24 mouse cellular contexts compared by ENCODE assay signal in the genomic region with DNA sequence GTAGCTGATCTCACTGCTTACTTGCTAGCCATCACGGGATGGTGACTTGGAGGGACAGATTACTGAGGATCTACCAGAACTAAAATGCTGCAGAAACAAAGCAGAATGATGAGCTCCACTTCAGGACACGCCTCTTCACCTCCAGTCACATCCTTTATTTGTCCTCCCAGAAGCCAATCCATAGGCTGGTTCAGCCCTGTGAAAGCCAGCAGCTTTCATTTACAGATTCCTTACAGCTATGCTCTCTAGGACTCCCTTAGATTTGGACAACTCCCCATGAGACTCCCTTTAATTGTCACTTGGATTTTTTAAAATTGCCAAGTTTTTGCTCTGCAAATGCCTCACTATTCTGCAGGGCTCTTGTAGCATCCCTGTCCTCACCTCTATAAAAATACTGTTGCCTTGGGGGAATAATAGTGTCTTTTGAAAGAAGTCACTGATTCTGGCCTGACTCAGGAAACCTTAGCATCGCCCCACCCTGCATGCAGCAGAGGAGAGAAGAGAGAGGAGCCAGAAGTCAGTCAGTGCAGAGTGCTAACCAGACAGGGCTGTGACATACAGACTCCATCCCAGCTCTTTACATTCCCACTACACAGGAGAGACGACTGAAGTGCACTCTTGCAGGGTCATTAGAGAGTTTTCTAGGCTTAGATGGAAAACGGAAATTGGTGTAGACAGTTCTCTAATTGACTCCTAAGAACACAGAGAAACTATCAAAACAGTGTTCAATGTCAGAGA. TPM values are rescaled to one million over a fixed set of nuclear protein-coding genes. Genes with fewer than 3 reads are reported as not detected.
DNase-seq lines count a peak whose midpoint lies in the region; ATAC-seq and TF ChIP-seq lines count a peak whose summit lies in the region.
"Had no signal": no experiment of that assay in that cellular context is flagged by ENCODE, and none has a peak within 500 bp of the region (broad histone marks: within the 10 kb centered on the region; RNA-seq: fewer than 3 reads in every experiment).

No protein-coding gene starts in this region.

- 69% methylated on average over 5 of the region's 5 CpGs for WGBS in hindbrain, embryonic 12.5 days
- 86% methylated on average over 5 of the region's 5 CpGs for WGBS in hindbrain, embryonic 10.5 days
- WGBS in stomach, embryonic 15.5 days: 52% methylated on average over 5 of the region's 5 CpGs
- WGBS in stomach, postnatal 0 days: 51% methylated on average over 5 of the region's 5 CpGs
- 70% methylated on average over 5 of the region's 5 CpGs for WGBS in midbrain, embryonic 14.5 days

- no peaks in the 10 kb centered on the region for H3K36me3 ChIP-seq in hindbrain, embryonic 12.5 days
- H3K36me3 ChIP-seq in hindbrain, embryonic 10.5 days: peaks cover 11% of the 10 kb centered on the region
- H3K36me3 ChIP-seq in stomach, embryonic 15.5 days: no peaks in the 10 kb centered on the region
- H3K36me3 ChIP-seq in stomach, postnatal 0 days (ENCODE audit: control insufficient read depth, insufficient read depth, low read length): no peaks in the 10 kb centered on the region
- no peaks in the 10 kb centered on the region for H3K36me3 ChIP-seq in midbrain, embryonic 14.5 days (ENCODE audit: control insufficient read depth, insufficient read depth, low read length)

- no peaks in the 10 kb centered on the region for H3K27me3 ChIP-seq in hindbrain, embryonic 12.5 days
- no peaks in the 10 kb centered on the region for H3K27me3 ChIP-seq in hindbrain, embryonic 10.5 days (ENCODE audit: insufficient read depth, poor library complexity, severe bottlenecking)
- H3K27me3 ChIP-seq in stomach, embryonic 15.5 days (replicated peaks): no peaks in the 10 kb centered on the region
- H3K27me3 ChIP-seq in stomach, postnatal 0 days (ENCODE audit: control insufficient read depth, insufficient read depth, low read length): no peaks in the 10 kb centered on the region
- no peaks in the 10 kb centered on the region for H3K27me3 ChIP-seq in midbrain, embryonic 14.5 days (ENCODE audit: control insufficient read depth, insufficient read depth, low read length)
- H3K27me3 ChIP-seq: limb, embryonic 15.5 days; megakaryocyte, embryonic 14.5 days had no signal

- peak overlapping the region; percentile 40; the same call in 1 of the 2 replicates for H3K27ac ChIP-seq in hindbrain, embryonic 12.5 days
- H3K27ac ChIP-seq in hindbrain, embryonic 10.5 days: no peak overlapping the region
- H3K27ac ChIP-seq in stomach, embryonic 15.5 days: 0 out of 2 replicates have a peak overlapping the region, but pooled peaks have one; percentile 1
- no peak overlapping the region for H3K27ac ChIP-seq in stomach, postnatal 0 days (replicated peaks)
- H3K27ac ChIP-seq in midbrain, embryonic 14.5 days (replicated peaks; ENCODE audit: low read depth, low read length): peak overlapping the region; percentile 86
- H3K27ac ChIP-seq: gastrocnemius, adult 2 months; limb, embryonic 15.5 days had no signal

- no peak overlapping the region for H3K4me2 ChIP-seq in hindbrain, embryonic 12.5 days (replicated peaks)
- H3K4me2 ChIP-seq in stomach, embryonic 15.5 days: no peak overlapping the region
- no peak overlapping the region for H3K4me2 ChIP-seq in stomach, postnatal 0 days (replicated peaks; ENCODE audit: low read depth)
- H3K4me2 ChIP-seq in midbrain, embryonic 14.5 days (ENCODE audit: low read length): peak overlapping the region; percentile 25
- H3K4me2 ChIP-seq: limb, embryonic 15.5 days had no signal

- H3K4me3 ChIP-seq in hindbrain, embryonic 12.5 days: no peak overlapping the region
- no peak overlapping the region for H3K4me3 ChIP-seq in hindbrain, embryonic 10.5 days
- H3K4me3 ChIP-seq in stomach, embryonic 15.5 days (replicated peaks): no peak overlapping the region
- H3K4me3 ChIP-seq in stomach, postnatal 0 days (ENCODE audit: low read depth, low read length): no peak overlapping the region
- no peak overlapping the region for H3K4me3 ChIP-seq in midbrain, embryonic 14.5 days (replicated peaks; ENCODE audit: low read depth, low read length)
- H3K4me3 ChIP-seq: gastrocnemius, adult 2 months; limb, embryonic 15.5 days; megakaryocyte, embryonic 14.5 days had no signal

- no peak for DNase-seq in hindbrain, embryonic 10.5 days (ENCODE audit: low spot score)
- DNase-seq in stomach, postnatal 0 days (ENCODE audit: low spot score): no peak
- no peak for DNase-seq in midbrain, embryonic 14.5 days
- no peak for DNase-seq in adrenal gland, postnatal 4 days (ENCODE audit: low spot score in 2 of 2)
- DNase-seq in adrenal gland, postnatal 14 days: no peak
- DNase-seq: adrenal gland, adult 8-10 months; cerebellum, adult 8-10 months; gastrocnemius, adult 2 months; heart, adult 11 months; kidney, adult 9 months; kidney, postnatal 36 days; liver, postnatal 0 days; lung, postnatal 14 days; right cerebral cortex, postnatal 4 days; thymus, postnatal 36 days had no signal

- H3K9me3 ChIP-seq in hindbrain, embryonic 12.5 days (replicated peaks): no peaks in the 10 kb centered on the region
- H3K9me3 ChIP-seq in hindbrain, embryonic 10.5 days: no peaks in the 10 kb centered on the region
- H3K9me3 ChIP-seq in stomach, embryonic 15.5 days: no peaks in the 10 kb centered on the region
- no peaks in the 10 kb centered on the region for H3K9me3 ChIP-seq in stomach, postnatal 0 days (ENCODE audit: control insufficient read depth, low read length)
- H3K9me3 ChIP-seq in midbrain, embryonic 14.5 days (ENCODE audit: control insufficient read depth, low read length): no peaks in the 10 kb centered on the region
- H3K9me3 ChIP-seq: limb, embryonic 15.5 days; megakaryocyte, embryonic 14.5 days had no signal

- TF ChIP-seq EP300 in stomach, postnatal 0 days (optimal IDR thresholded peaks at IDR 0.05): no peak

- H3K9ac ChIP-seq in hindbrain, embryonic 12.5 days: no peak overlapping the region
- no peak overlapping the region for H3K9ac ChIP-seq in stomach, embryonic 15.5 days
- no peak overlapping the region for H3K9ac ChIP-seq in stomach, postnatal 0 days (ENCODE audit: low read length)
- no peak overlapping the region; the same call in 1 of the 2 replicates for H3K9ac ChIP-seq in midbrain, embryonic 14.5 days (replicated peaks; ENCODE audit: low read length)
- H3K9ac ChIP-seq: limb, embryonic 15.5 days; liver, postnatal 0 days had no signal

- ATAC-seq in hindbrain, embryonic 12.5 days (ENCODE audit: low FRiP score): no peak
- no peak for ATAC-seq in stomach, embryonic 15.5 days (ENCODE audit: insufficient read depth, low FRiP score, low read depth)
- ATAC-seq in stomach, postnatal 0 days (ENCODE audit: low FRiP score, low TSS enrichment): no peak
- ATAC-seq in midbrain, embryonic 14.5 days (ENCODE audit: low FRiP score, low TSS enrichment): peak; percentile 57; the same call in 1 of the 2 replicates
- ATAC-seq: liver, postnatal 0 days had no signal

- no peak for TF ChIP-seq CTCF in stomach, postnatal 0 days (IDR thresholded peaks at IDR 0.05; ENCODE audit: low read depth)

- peaks cover 10% of the 10 kb centered on the region; the same call in 1 of the 2 replicates for H3K4me1 ChIP-seq in hindbrain, embryonic 12.5 days
- H3K4me1 ChIP-seq in hindbrain, embryonic 10.5 days (replicated peaks): no peaks in the 10 kb centered on the region
- peaks cover 3% of the 10 kb centered on the region; the same call in 1 of the 2 replicates for H3K4me1 ChIP-seq in stomach, embryonic 15.5 days
- 0 out of 2 replicates have a peak, but pooled peaks cover 2% of the 10 kb centered on the region for H3K4me1 ChIP-seq in stomach, postnatal 0 days (replicated peaks; ENCODE audit: control insufficient read depth, insufficient read depth)
- H3K4me1 ChIP-seq in midbrain, embryonic 14.5 days (ENCODE audit: control insufficient read depth, insufficient read depth, low read length): peaks cover 33% of the 10 kb centered on the region
- H3K4me1 ChIP-seq: limb, embryonic 15.5 days had no signal

RNA-seq across cellular contexts. Expression of gene Alkbh3, which starts 38.3 kb away (rescaled TPM):
- 54.5 and 59.0 TPM in 2 replicates for polyA plus RNA-seq in hindbrain, embryonic 12.5 days (2016; fragmentation: Nextera tagmentation; extraction: Ambion mirVana)
- polyA plus RNA-seq in hindbrain, embryonic 10.5 days (2016; fragmentation: Nextera tagmentation; extraction: Ambion mirVana): 57.5 and 58.7 TPM in 2 replicates
- 62.7 TPM in 2 replicates for polyA plus RNA-seq in stomach, embryonic 15.5 days (2015; fragmentation: Nextera tagmentation; extraction: Ambion mirVana)
- polyA plus RNA-seq in stomach, postnatal 0 days (2015; fragmentation: Nextera tagmentation; extraction: Ambion mirVana): 46.2 and 50.4 TPM in 2 replicates
- polyA plus RNA-seq in midbrain, embryonic 14.5 days (2014; fragmentation: Nextera tagmentation; extraction: Ambion mirVana): 45.7 and 53.7 TPM in 2 replicates
- total RNA-seq in adrenal gland, postnatal 4 days (2021): 10 to 100 TPM; 73.1 to 76.3 TPM
- 48.8 and 65.8 TPM in 2 replicates for total RNA-seq in adrenal gland, postnatal 14 days (2021)

RNA-seq across cellular contexts. Expression of gene Gm27027, which starts 52.7 kb away (rescaled TPM):
- polyA plus RNA-seq in hindbrain, embryonic 12.5 days (2016; fragmentation: Nextera tagmentation; extraction: Ambion mirVana): not detected in 2 replicates
- not detected in 2 replicates for polyA plus RNA-seq in hindbrain, embryonic 10.5 days (2016; fragmentation: Nextera tagmentation; extraction: Ambion mirVana)
- not detected in 2 replicates for polyA plus RNA-seq in stomach, embryonic 15.5 days (2015; fragmentation: Nextera tagmentation; extraction: Ambion mirVana)
- not detected in 2 replicates for polyA plus RNA-seq in stomach, postnatal 0 days (2015; fragmentation: Nextera tagmentation; extraction: Ambion mirVana)
- polyA plus RNA-seq in midbrain, embryonic 14.5 days (2014; fragmentation: Nextera tagmentation; extraction: Ambion mirVana): not detected in 2 replicates
- total RNA-seq in adrenal gland, postnatal 4 days (2021): not detected
- not detected in 2 replicates for total RNA-seq in adrenal gland, postnatal 14 days (2021)
- total RNA-seq: common myeloid progenitor, adult 5-6 weeks; gastrocnemius, adult 2 months; layer of hippocampus, postnatal 25 days; left cerebral cortex, postnatal 25 days had no signal
- polyA plus RNA-seq: embryonic facial prominence, embryonic 14.5 days; heart, embryonic 16.5 days; limb, embryonic 15.5 days; liver, postnatal 0 days had no signal

Comparison
In these comparisons a context has a peak if more than half of its experiments do, and no peak if none do; other contexts are left out.
1. H3K27ac ChIP-seq: peak in hindbrain, embryonic 12.5 days (single experiment), stomach, embryonic 15.5 days (single experiment) and midbrain, embryonic 14.5 days (single experiment); none in hindbrain, embryonic 10.5 days (single experiment) and stomach, postnatal 0 days (single experiment).